Mouse (Mus musculus) hindbrain, embryonic 11.5 days (tissue): ENCODE measurements around the gene Irx5. TPM values are rescaled to one million over a fixed set of nuclear protein-coding genes. Genes with fewer than 3 reads are reported as not detected.

ENCODE experiments used
- ATAC-seq: fragments of 200-750 bp; cut with Nextera tagmentation; 2 replicates; pipeline ENCODE4 v1.8.0; 2017; ENCODE audit warnings: mild to moderate bottlenecking, moderate TSS enrichment, moderate library complexity; ENCODE audit not compliant: low FRiP score
- DNase-seq: peaks from one replicate; pipeline ENCODE4 v3.0.0-alpha.2; 2015; ENCODE audit warnings: low spot score
- H3K27ac ChIP-seq: fragments of 300-500 bp; sonication (generic); 2 replicates; pipeline ENCODE4 v1.5.1; 2014; ENCODE audit warnings: mild to moderate bottlenecking, low read depth, low read length
- H3K27me3 ChIP-seq: fragments of 300-500 bp; sonication (generic); 2 replicates; pipeline ENCODE4 v1.6.1; 2014; ENCODE audit warnings: mild to moderate bottlenecking, low read length, moderate library complexity, mixed read lengths; ENCODE audit not compliant: control insufficient read depth, insufficient read depth
- H3K36me3 ChIP-seq: fragments of 300-500 bp; sonication (generic); 2 replicates; pipeline ENCODE4 v1.6.1; 2014; ENCODE audit warnings: mild to moderate bottlenecking, low read length, moderate library complexity, mixed read lengths; ENCODE audit not compliant: control insufficient read depth, insufficient read depth
- H3K4me1 ChIP-seq: fragments of 300-500 bp; sonication (generic); replicated peaks from 2 replicates; pipeline ENCODE4 v1.6.1; 2014; ENCODE audit warnings: low read length, mixed read lengths; ENCODE audit not compliant: control insufficient read depth, insufficient read depth
- H3K4me2 ChIP-seq: fragments of 300-500 bp; sonication (generic); replicated peaks from 2 replicates; pipeline ENCODE4 v1.6.1; 2014; ENCODE audit warnings: mild to moderate bottlenecking, low read depth, low read length
- H3K4me3 ChIP-seq: fragments of 300-500 bp; sonication (generic); 2 replicates; pipeline ENCODE4 v1.5.1; 2014; ENCODE audit warnings: low read depth, low read length
- H3K9ac ChIP-seq: fragments of 300-500 bp; sonication (generic); 2 replicates; pipeline ENCODE4 v1.6.1; 2014; ENCODE audit warnings: low read depth, low read length
- H3K9me3 ChIP-seq: fragments of 300-500 bp; sonication (generic); 2 replicates; pipeline ENCODE4 v1.6.1; 2016; ENCODE audit warnings: low read length; ENCODE audit not compliant: control insufficient read depth
- WGBS: fragments of 180-500 bp; shearing (Covaris S2); extraction: QIAGEN DNeasy Blood & Tissue Kit; methylation state at CpG from one replicate; pipeline ENCODE4 v1.1.7; 2014; 5-methylcytosine and 5-hydroxymethylcytosine counted together
- polyA plus RNA-seq: library from polyadenylated mRNA; unstranded; fragments of >200 nt; fragmentation: Nextera tagmentation; extraction: Ambion mirVana; gene quantifications from 2 replicates; pipeline ENCODE4 v1.2.1, GENCODE M21; 2014

Gene Irx5
- 23.2 and 25.5 TPM in 2 replicates for polyA plus RNA-seq

DNA sequence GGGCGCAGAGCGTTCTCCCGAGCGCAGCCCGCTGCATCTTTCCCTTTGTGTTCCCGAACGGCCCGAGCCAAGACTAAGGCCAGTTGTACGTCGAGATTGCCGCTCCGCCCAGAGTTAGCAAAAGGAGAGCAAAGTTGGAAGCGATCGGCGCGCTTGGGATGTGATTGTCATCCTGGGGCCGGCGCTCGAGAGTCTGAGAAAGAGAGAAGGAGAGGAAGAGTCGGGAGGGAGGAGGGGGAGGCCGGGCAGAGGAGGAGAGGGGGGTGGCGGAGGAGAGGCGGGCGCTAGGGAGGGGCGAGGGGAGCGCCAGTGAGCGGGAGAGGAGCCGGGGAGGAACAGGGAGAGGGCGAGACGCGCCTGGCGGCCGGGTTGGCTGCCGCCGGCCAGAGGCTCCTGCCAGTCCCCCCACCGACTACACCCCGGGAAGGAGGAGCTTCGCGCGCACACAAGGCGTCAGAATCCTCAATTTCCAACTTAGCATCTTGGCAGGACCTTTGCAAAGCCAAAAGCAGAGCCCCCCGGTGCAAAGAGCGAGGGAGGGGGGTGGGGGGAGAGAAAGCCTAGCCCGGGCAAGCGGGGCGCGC, at the start of gene Irx5:
Gene Irx5 (plus strand): TSS at position 228 of the 584 bp plus-strand sequence.
- H3K27me3 ChIP-seq, result no peaks in the 10 kb centered on the region; the same call in none of the 2 replicates
- WGBS, result under 1% methylated on average over 32 of the region's 47 CpGs
- peak within 1 kb of the TSS; percentile 96 for H3K4me3 ChIP-seq
- ATAC-seq (peak; percentile 63), DNase-seq (peak; percentile 90)
- no peaks in the 10 kb centered on the region; the same call in 1 of the 2 replicates for H3K4me1 ChIP-seq
- H3K36me3 ChIP-seq, result 0 out of 2 replicates have a peak, but pooled peaks cover 3% of the 10 kb centered on the region
- H3K27ac ChIP-seq, result peak within 1 kb of the TSS; percentile 99
- H3K9ac ChIP-seq, result peak within 1 kb of the TSS; percentile 98
- peak within 1 kb of the TSS; percentile 92 for H3K4me2 ChIP-seq
- H3K9me3 ChIP-seq, result no peaks in the 10 kb centered on the region

DNA sequence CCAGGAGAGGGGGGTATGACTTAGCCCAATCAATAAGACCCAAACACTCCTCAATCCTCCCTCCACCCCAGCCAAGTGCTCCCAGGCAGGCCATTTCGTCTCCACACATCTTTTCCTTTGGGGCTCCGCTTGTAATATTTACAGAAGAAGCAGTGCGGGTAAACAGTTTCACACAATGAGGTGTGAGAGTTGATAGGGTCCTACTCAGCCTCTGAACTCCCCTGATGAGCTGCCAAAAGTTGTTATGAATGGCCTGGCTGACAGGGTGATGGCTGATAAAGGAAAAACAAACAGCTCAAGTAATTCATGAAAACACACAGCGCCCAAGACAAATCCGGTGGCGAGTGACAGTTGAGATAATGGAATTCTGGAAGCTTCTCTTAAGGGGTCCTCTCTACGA, 45.2 kb upstream of the Irx5 start:
- 59% methylated on average over 7 of the region's 7 CpGs for WGBS
- no peak overlapping the region for H3K4me2 ChIP-seq
- no peak overlapping the region for H3K9ac ChIP-seq
- no peaks in the 10 kb centered on the region for H3K36me3 ChIP-seq
- H3K4me1 ChIP-seq, result no peaks in the 10 kb centered on the region
- no peaks in the 10 kb centered on the region for H3K27me3 ChIP-seq
- ATAC-seq (no peak), DNase-seq (no peak)
- no peak overlapping the region for H3K4me3 ChIP-seq
- no peaks in the 10 kb centered on the region for H3K9me3 ChIP-seq
- H3K27ac ChIP-seq, result no peak overlapping the region

DNA sequence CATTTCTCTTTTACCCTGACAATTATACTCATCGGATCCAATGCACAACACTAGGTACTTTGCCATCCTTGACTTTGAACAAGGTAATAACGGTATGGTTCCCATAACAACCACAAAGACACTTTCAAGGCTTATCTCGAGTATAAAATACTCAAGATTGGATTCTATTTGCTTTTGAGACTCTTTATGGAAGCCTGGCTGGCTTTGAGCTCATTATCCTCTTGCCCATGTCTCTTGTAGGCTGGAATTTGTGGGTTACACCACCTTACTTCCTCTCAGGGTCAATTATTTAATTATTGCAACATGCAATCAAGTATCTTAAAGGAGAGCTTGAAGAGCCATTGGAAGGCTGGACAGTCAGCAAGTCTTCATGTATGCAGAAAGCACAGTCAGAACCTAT, 43.7 kb upstream of the Irx5 start:
- no peak for DNase-seq
- no peak overlapping the region for H3K27ac ChIP-seq
- 85% methylated on average over 3 of the region's 3 CpGs for WGBS
- ATAC-seq, result no peak
- H3K27me3 ChIP-seq, result no peaks in the 10 kb centered on the region
- H3K4me3 ChIP-seq, result no peak overlapping the region
- H3K4me1 ChIP-seq, result no peaks in the 10 kb centered on the region
- H3K36me3 ChIP-seq, result no peaks in the 10 kb centered on the region
- no peak overlapping the region for H3K9ac ChIP-seq
- no peak overlapping the region for H3K4me2 ChIP-seq
- no peaks in the 10 kb centered on the region for H3K9me3 ChIP-seq

DNA sequence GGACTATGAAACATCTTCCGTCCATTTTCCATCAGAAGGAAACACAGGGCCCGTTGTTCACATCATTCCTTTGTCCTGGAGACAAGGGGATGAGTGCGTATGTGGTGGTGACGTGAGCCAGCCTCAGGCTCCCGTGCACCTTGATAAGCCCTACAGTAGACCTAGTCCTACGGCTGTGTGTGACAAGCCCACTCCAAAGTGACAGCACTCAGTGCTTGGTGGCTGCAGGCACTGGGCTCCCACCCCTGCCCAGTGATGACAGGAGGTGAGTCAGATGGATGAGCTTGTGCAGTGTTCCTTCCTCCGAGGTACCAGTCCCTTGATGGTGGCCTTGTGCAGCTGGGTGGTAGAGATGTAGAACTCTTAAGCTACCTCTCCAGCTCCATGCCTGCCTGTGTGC, 33.7 kb upstream of the Irx5 start:
- Histone ChIP-seq H3K4me1 (no peaks in the 10 kb centered on the region), H3K4me3 (no peak overlapping the region), H3K9ac (no peak overlapping the region), H3K36me3 (no peaks in the 10 kb centered on the region; the same call in 1 of the 2 replicates), H3K27me3 (no peaks in the 10 kb centered on the region), H3K9me3 (no peaks in the 10 kb centered on the region), H3K27ac (no peak overlapping the region), H3K4me2 (no peak overlapping the region)
- ATAC-seq (no peak), DNase-seq (no peak)
- WGBS, result 88% methylated on average over 7 of the region's 7 CpGs

DNA sequence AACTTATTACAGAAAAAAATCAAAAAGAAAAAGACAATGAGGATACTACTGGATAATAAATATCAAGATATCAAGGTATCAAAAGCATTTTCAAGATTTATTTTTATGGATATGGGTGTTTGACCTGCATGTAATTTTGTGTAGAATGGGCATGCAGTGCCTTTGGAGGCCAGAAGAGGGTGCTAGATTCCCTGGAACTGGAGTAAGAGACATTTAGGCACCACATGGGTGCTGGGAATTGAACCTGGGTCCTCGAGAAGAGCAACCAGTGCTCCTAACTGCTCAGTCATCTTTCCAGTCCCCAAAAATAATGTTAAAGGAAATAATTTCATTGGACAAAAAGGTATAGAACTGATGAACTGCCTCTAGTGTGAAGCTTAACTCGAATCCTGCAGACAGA, 30.2 kb upstream of the Irx5 start:
- Histone ChIP-seq H3K4me1 (no peaks in the 10 kb centered on the region), H3K9me3 (no peaks in the 10 kb centered on the region), H3K4me2 (no peak overlapping the region), H3K4me3 (no peak overlapping the region), H3K27ac (no peak overlapping the region), H3K9ac (no peak overlapping the region), H3K27me3 (no peaks in the 10 kb centered on the region), H3K36me3 (no peaks in the 10 kb centered on the region; the same call in 1 of the 2 replicates)
- WGBS, result 92% methylated on average over 2 of the region's 2 CpGs
- DNase-seq (no peak), ATAC-seq (no peak)

DNA sequence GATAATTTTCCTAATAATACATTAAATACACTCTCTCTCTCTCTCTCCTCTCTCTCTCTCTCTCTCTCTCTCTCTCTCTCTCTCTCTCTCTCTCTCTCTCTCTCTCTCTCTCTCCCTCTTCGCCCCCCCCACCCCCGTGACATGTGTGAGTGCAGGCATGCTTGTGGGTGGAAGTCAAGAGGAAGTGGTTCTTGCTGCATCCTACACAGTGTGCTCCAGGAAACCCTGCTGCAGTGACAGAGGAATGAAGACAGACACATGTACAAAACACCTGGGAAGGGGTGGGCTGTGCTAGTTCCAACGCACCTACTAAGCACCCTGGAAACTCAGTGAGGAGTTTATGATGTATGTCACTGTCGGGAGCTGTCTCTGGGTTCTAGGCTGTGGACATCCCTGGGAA, 28.2 kb upstream of the Irx5 start:
- no peak for ATAC-seq
- Histone ChIP-seq H3K4me3 (no peak overlapping the region), H3K9me3 (no peaks in the 10 kb centered on the region), H3K4me1 (no peaks in the 10 kb centered on the region), H3K4me2 (no peak overlapping the region), H3K9ac (no peak overlapping the region), H3K27me3 (no peaks in the 10 kb centered on the region), H3K27ac (no peak overlapping the region), H3K36me3 (peaks cover 3% of the 10 kb centered on the region; the same call in 1 of the 2 replicates)
- WGBS, result 100% methylated on average over 2 of the region's 4 CpGs
- no peak for DNase-seq

DNA sequence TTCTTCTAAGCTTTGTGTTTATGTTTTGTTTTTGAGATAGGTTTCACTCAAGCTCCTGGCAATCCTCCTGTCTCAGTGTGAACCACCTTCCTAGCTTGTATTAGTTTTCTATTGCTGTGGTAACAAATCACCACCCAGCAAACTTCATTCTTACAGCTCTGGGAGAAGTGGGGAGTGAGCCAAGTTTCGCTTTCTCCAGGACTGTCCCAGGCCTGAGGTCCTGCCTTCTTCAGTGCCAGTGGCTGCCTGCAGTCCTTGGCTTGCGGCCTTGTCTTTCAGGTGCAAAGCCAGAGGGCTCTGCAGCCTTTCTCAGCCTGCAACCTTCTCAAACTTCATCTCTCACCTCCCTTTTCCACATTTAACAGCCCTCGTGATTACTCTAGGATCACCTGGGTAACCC, 25.6 kb upstream of the Irx5 start:
- ATAC-seq, result no peak
- H3K27me3 ChIP-seq, result no peaks in the 10 kb centered on the region
- H3K27ac ChIP-seq, result no peak overlapping the region
- no peak overlapping the region for H3K4me2 ChIP-seq
- WGBS, result 94% methylated on average over 3 of the region's 3 CpGs
- no peaks in the 10 kb centered on the region for H3K4me1 ChIP-seq
- H3K4me3 ChIP-seq, result no peak overlapping the region
- DNase-seq, result no peak
- no peaks in the 10 kb centered on the region for H3K9me3 ChIP-seq
- H3K9ac ChIP-seq, result no peak overlapping the region
- H3K36me3 ChIP-seq, result peaks cover 5% of the 10 kb centered on the region; the same call in 1 of the 2 replicates

DNA sequence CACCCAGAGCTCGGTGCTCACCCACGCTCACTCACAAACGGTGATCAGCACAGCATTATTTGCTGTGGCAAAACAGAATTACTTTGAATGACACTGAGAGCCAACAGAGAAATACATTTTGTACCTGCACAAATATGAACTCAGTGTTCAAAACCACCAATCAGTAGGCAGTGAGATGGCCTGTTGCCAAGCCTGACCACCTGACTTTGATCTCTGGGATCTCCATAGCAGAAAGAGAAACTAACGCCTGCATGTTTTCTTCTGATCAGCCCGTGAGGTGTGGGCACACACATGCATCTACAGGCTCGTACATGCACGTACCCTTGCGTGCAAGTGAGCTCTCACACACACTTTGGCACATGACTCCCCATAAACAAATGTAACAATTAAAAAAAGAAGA, 24.0 kb upstream of the Irx5 start:
- Histone ChIP-seq H3K36me3 (0 out of 2 replicates have a peak, but pooled peaks cover 5% of the 10 kb centered on the region), H3K27ac (no peak overlapping the region), H3K4me1 (no peaks in the 10 kb centered on the region), H3K27me3 (no peaks in the 10 kb centered on the region), H3K9me3 (no peaks in the 10 kb centered on the region), H3K4me3 (no peak overlapping the region), H3K9ac (no peak overlapping the region), H3K4me2 (no peak overlapping the region)
- WGBS, result 95% methylated on average over 8 of the region's 8 CpGs
- ATAC-seq (no peak), DNase-seq (no peak)

DNA sequence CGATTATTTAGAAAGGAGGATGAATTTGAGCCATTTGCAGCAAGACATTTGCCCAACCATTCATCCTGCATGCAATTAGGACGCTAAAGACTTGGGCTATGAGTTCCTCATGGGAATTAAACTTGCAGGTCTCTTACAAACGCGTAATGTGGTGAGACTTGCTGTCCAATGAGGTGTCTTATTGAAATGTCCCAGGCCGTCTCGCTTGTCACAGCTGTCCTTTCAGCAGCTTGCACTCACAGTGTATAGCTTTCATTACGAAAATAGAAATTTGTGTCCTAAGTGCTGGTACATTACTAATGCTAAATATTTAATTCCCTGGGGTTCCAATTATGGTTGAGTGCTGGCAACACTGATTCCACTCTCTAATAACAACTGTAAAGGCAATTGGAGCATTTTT, 22.3 kb upstream of the Irx5 start:
- no peak overlapping the region for H3K9ac ChIP-seq
- DNase-seq (no peak), ATAC-seq (no peak)
- WGBS, result 79% methylated on average over 7 of the region's 7 CpGs
- no peak overlapping the region for H3K4me3 ChIP-seq
- 0 out of 2 replicates have a peak, but pooled peaks cover 5% of the 10 kb centered on the region for H3K36me3 ChIP-seq
- no peak overlapping the region for H3K27ac ChIP-seq
- no peaks in the 10 kb centered on the region for H3K27me3 ChIP-seq
- H3K4me1 ChIP-seq, result no peaks in the 10 kb centered on the region
- no peaks in the 10 kb centered on the region for H3K9me3 ChIP-seq
- H3K4me2 ChIP-seq, result no peak overlapping the region
